Mouse (Mus musculus) CH12.LX (cell line): ENCODE results near the gene Irf3. TPM values are rescaled to one million over a fixed set of nuclear protein-coding genes. Genes with fewer than 3 reads are reported as not detected.
A peak's percentile ranks its signal among the peaks of the same experiment; 100 is the strongest.

Experiments used
- DNase-seq: peaks from one replicate; pipeline ENCODE4 v3.0.0-alpha.2; 2013; ENCODE audit errors: extremely low read depth
- H3K27ac ChIP-seq: 2 replicates; pipeline ENCODE4 v1.5.1; 2012; ENCODE audit warnings: low read depth, mild to moderate bottlenecking, control low read depth, moderate library complexity; ENCODE audit not compliant: insufficient read depth
- H3K27me3 ChIP-seq: replicated peaks from 2 replicates; pipeline ENCODE3; 2012; ENCODE audit warnings: inconsistent platforms
- H3K36me3 ChIP-seq, 2 experiments: replicated peaks in 1 of 2; 2 replicates each; pipeline versions ENCODE3 to v1.6.1; 2012; ENCODE audit warnings: inconsistent platforms in 1 of 2, low read length in 1 of 2, mild to moderate bottlenecking in 1 of 2, mixed read lengths in 1 of 2, moderate library complexity in 1 of 2; ENCODE audit not compliant: control insufficient read depth in 1 of 2, insufficient read depth in 1 of 2
- H3K4me1 ChIP-seq, 2 experiments: 2 replicates each; pipeline ENCODE4 v1.6.1; 2012; ENCODE audit warnings: inconsistent platforms in 1 of 2, moderate library complexity in 1 of 2; ENCODE audit not compliant: insufficient read depth in 2 of 2, control insufficient read depth in 1 of 2
- H3K4me2 ChIP-seq: 2 replicates; pipeline ENCODE4 v1.6.1; 2012; ENCODE audit warnings: low read depth, mild to moderate bottlenecking, control low read depth; ENCODE audit not compliant: poor library complexity, insufficient read depth, severe bottlenecking
- H3K4me3 ChIP-seq, 3 experiments: fragments of 150-350 bp in 1 of 3; sonication (generic) in 1 of 3; replicated peaks in 1 of 3; 2 replicates each; pipeline versions ENCODE3 to v1.5.1; 2011 to 2012; ENCODE audit warnings: low read depth in 2 of 3, low read length in 2 of 3, mild to moderate bottlenecking in 2 of 3, moderate library complexity in 2 of 3, control low read depth in 1 of 3, improper control_type of control experiment in 1 of 3, inconsistent platforms in 1 of 3, mixed read lengths in 1 of 3; ENCODE audit not compliant: poor library complexity in 1 of 3
- H3K79me2 ChIP-seq: replicated peaks from 2 replicates; pipeline ENCODE4 v1.6.1; 2012; ENCODE audit warnings: mild to moderate bottlenecking, moderate library complexity; ENCODE audit not compliant: control insufficient read depth, poor library complexity, insufficient read depth, severe bottlenecking; ENCODE audit errors: extremely low read depth
- H3K9ac ChIP-seq: 2 replicates; pipeline ENCODE4 v1.6.1; 2012; ENCODE audit warnings: low read depth, mild to moderate bottlenecking, control low read depth, moderate library complexity; ENCODE audit not compliant: insufficient read depth
- H3K9me3 ChIP-seq: replicated peaks from 2 replicates; pipeline ENCODE3; 2012; ENCODE audit warnings: low read length, inconsistent platforms, mixed read lengths
- CHD1 ChIP-seq: IDR thresholded peaks from 2 replicates; pipeline ENCODE4 v1.6.1; 2012; ENCODE audit warnings: low read depth, low read length, improper control_type of control experiment, inconsistent platforms
- CTCF ChIP-seq, 2 experiments: IDR thresholded peaks in 1 of 2; conservative IDR thresholded peaks in 1 of 2; 2 replicates each; pipeline ENCODE4 v1.5.1; 2011 to 2012; ENCODE audit warnings: low read depth in 2 of 2, low read length in 2 of 2, improper control_type of control experiment in 1 of 2, inconsistent platforms in 1 of 2, mild to moderate bottlenecking in 1 of 2, moderate library complexity in 1 of 2
- E2F4 ChIP-seq: IDR thresholded peaks from 2 replicates; pipeline ENCODE4 v1.6.1; 2011; ENCODE audit warnings: low read depth, low read length, improper control_type of control experiment; ENCODE audit not compliant: insufficient replicate concordance
- ELF1 ChIP-seq: IDR thresholded peaks from 2 replicates; pipeline ENCODE4 v1.6.1; 2014; ENCODE audit warnings: low read depth, mild to moderate bottlenecking, inconsistent platforms, low read length, improper control_type of control experiment
- EP300 ChIP-seq: IDR thresholded peaks from 2 replicates; pipeline ENCODE4 v1.6.1; 2011; ENCODE audit warnings: low read length, improper control_type of control experiment
- GABPA ChIP-seq: IDR thresholded peaks from 2 replicates; pipeline ENCODE4 v1.6.1; 2012; ENCODE audit warnings: low read depth, low read length, improper control_type of control experiment, inconsistent platforms; ENCODE audit not compliant: insufficient replicate concordance
- IRF4 ChIP-seq: IDR thresholded peaks from 2 replicates; pipeline ENCODE4 v1.6.1; 2014; ENCODE audit warnings: low read depth, mild to moderate bottlenecking, inconsistent platforms, low read length, improper control_type of control experiment
- JUN ChIP-seq: IDR thresholded peaks from 2 replicates; pipeline ENCODE4 v1.6.1; 2011; ENCODE audit warnings: low read depth, mild to moderate bottlenecking, low read length, improper control_type of control experiment, moderate library complexity; ENCODE audit not compliant: insufficient read depth
- JUND ChIP-seq: conservative IDR thresholded peaks from 2 replicates; pipeline ENCODE4 v1.6.1; 2011; ENCODE audit warnings: low read depth, low read length, improper control_type of control experiment
- MAZ ChIP-seq: IDR thresholded peaks from 2 replicates; pipeline ENCODE4 v1.6.1; 2012; ENCODE audit warnings: low read depth, mild to moderate bottlenecking, inconsistent platforms, low read length, improper control_type of control experiment, moderate library complexity
- MEF2A ChIP-seq: IDR thresholded peaks from 2 replicates; pipeline ENCODE4 v1.6.1; 2014; ENCODE audit warnings: low read depth, mild to moderate bottlenecking, inconsistent platforms, low read length, improper control_type of control experiment, borderline replicate concordance
- MYC ChIP-seq: IDR thresholded peaks from 2 replicates; pipeline ENCODE4 v1.6.1; 2011; ENCODE audit warnings: low read depth, mild to moderate bottlenecking, improper control_type of control experiment, low read length
- NRF1 ChIP-seq: IDR thresholded peaks from 2 replicates; pipeline ENCODE4 v1.6.1; 2014; ENCODE audit warnings: low read depth, mild to moderate bottlenecking, inconsistent platforms, low read length, improper control_type of control experiment, moderate library complexity
- PAX5 ChIP-seq: IDR thresholded peaks from 2 replicates; pipeline ENCODE4 v1.6.1; 2012; ENCODE audit warnings: low read length, inconsistent platforms, mixed read lengths
- POLR2A ChIP-seq: IDR thresholded peaks from 2 replicates; pipeline ENCODE4 v1.6.1; 2011; ENCODE audit warnings: low read depth, mild to moderate bottlenecking, improper control_type of control experiment, low read length
- RAD21 ChIP-seq: IDR thresholded peaks from 2 replicates; pipeline ENCODE4 v1.6.1; 2011; ENCODE audit warnings: low read depth, mild to moderate bottlenecking, low read length, improper control_type of control experiment, moderate library complexity
- RCOR1 ChIP-seq: conservative IDR thresholded peaks from 2 replicates; pipeline ENCODE4 v1.6.1; 2012; ENCODE audit warnings: low read depth, mild to moderate bottlenecking, inconsistent platforms, low read length, improper control_type of control experiment
- SIN3A ChIP-seq: IDR thresholded peaks from 2 replicates; pipeline ENCODE4 v1.6.1; 2012; ENCODE audit warnings: low read length, improper control_type of control experiment, inconsistent platforms
- SMC3 ChIP-seq: IDR thresholded peaks from 2 replicates; pipeline ENCODE4 v1.6.1; 2011; ENCODE audit warnings: low read depth, low read length, improper control_type of control experiment
- TBP ChIP-seq: conservative IDR thresholded peaks from 2 replicates; pipeline ENCODE4 v1.6.1; 2011; ENCODE audit warnings: low read depth, low read length, improper control_type of control experiment
- TCF12 ChIP-seq: IDR thresholded peaks from 2 replicates; pipeline ENCODE4 v1.6.1; 2014; ENCODE audit warnings: low read depth, mild to moderate bottlenecking, inconsistent platforms, low read length, improper control_type of control experiment
- UBTF ChIP-seq: IDR thresholded peaks from 2 replicates; pipeline ENCODE4 v1.6.1; 2012; ENCODE audit warnings: low read depth, mild to moderate bottlenecking, inconsistent platforms, low read length, improper control_type of control experiment, moderate library complexity
- ZKSCAN1 ChIP-seq: IDR thresholded peaks from 2 replicates; pipeline ENCODE4 v1.6.1; 2012; ENCODE audit warnings: low read depth, inconsistent platforms, low read length, improper control_type of control experiment, borderline replicate concordance
- ZNF384 ChIP-seq: IDR thresholded peaks from 2 replicates; pipeline ENCODE4 v1.6.1; 2012; ENCODE audit warnings: low read depth, low read length, improper control_type of control experiment, inconsistent platforms
- dilution Hi-C: fragments of 300-500 bp; cut with MboI; formaldehyde crosslinking; loops from 2 replicates; pipeline ENCODE4 v1.14.3; 2020; ENCODE audit warnings: low sequenced_read_pairs; ENCODE audit not compliant: extremely low pct_unique_long_range_greater_than_20kb, extremely low pct_ligation_motif_present
- in situ Hi-C: fragments of 300-500 bp; cut with MboI; formaldehyde crosslinking; loops from 3 replicates; pipeline ENCODE4 v1.14.3; 2019; ENCODE audit warnings: low sequenced_read_pairs, low pct_ligation_motif_present, low pct_unique_long_range_greater_than_20kb, mixed read lengths
- polyA plus RNA-seq: library from polyadenylated mRNA; unstranded; fragments of >175 nt; gene quantifications from 2 replicates; pipeline ENCODE4 v1.2.1, GENCODE M21; 2012; ENCODE audit warnings: low read depth; ENCODE audit not compliant: insufficient read length
- total RNA-seq, 2 experiments: library from RNA; depleted of rRNA; stranded (reverse); fragments of 300-350 nt in 1 of 2; fragments of >200 nt in 1 of 2; gene quantifications; 2 replicates each; pipeline ENCODE4 v1.2.3; 2012 to 2014

Irf3 gene
- total and polyA plus RNA-seq, 3 experiments = 33.5 to 79.7 (median 56.5) TPM

DNA sequence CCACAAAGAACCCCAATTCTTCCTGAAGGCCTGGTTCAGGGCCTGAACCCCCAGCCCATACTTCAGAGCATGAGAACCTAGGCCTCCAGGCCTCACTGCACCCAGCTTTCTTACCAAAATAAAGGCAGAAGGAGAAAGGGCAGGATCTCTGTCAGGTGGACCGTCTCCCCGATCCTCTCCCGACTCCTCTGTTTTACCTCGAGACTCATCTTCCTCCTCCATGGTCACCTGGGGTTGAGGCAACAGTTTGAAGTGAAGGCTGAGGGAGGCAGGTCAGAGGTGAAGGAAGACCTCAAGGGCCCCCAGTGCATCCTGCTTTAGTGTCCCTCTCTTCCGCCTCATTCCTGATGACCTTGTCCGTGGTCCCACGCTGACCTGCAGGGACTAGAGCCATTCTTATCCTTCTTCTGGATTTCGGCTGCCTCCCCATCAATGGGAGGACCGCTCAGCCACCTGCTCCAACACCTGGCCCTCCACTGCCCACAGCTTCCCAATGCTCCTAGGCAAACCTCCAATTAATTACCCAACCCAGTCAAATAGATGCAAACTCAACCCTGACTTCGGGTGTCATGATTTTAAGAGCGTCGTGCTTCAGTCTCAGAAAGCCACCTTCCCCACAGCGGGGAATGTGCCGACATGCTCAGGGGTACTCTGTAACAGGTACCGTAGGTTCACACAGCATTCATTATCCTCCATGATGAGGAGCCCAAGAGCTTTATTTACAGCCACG is 16.1 kb downstream of the Irf3 start:
- Histone ChIP-seq H3K79me2 (peaks cover 18% of the 10 kb centered on the region), H3K27me3 (no peaks in the 10 kb centered on the region), H3K4me1 (peaks cover 0 to 23% of the 10 kb centered on the region in 2 experiments; a peak in 2 of 4 replicates), H3K9ac (no peak overlapping the region), H3K9me3 (no peaks in the 10 kb centered on the region), H3K36me3 (peaks cover 46 to 54% of the 10 kb centered on the region in 2 experiments), H3K4me3 (no peak overlapping the region), H3K4me2 (no peak overlapping the region), H3K27ac (no peak overlapping the region)
- in situ Hi-C loops = no loop called here
- DNase-seq = no peak
- dilution Hi-C loops = no loop called here
- no peak for TF ChIP-seq CHD1
- no peak for TF ChIP-seq NRF1
- TF ChIP-seq RAD21 = no peak
- no peak for TF ChIP-seq E2F4
- no peak for TF ChIP-seq SMC3
- no peak for TF ChIP-seq GABPA
- no peak for TF ChIP-seq TCF12
- no peak for TF ChIP-seq UBTF
- no peak for TF ChIP-seq JUND
- TF ChIP-seq MEF2A = no peak
- no peak for TF ChIP-seq IRF4
- TF ChIP-seq ZKSCAN1 = no peak
- no peak for TF ChIP-seq POLR2A
- TF ChIP-seq CTCF (conservative IDR thresholded peaks at IDR 0.05 in 1 of 2, IDR thresholded peaks at IDR 0.05 in 1 of 2; ENCODE audit: low read depth in 2 of 2, low read length in 2 of 2) = no peak
- no peak for TF ChIP-seq SIN3A
- no peak for TF ChIP-seq PAX5

DNA sequence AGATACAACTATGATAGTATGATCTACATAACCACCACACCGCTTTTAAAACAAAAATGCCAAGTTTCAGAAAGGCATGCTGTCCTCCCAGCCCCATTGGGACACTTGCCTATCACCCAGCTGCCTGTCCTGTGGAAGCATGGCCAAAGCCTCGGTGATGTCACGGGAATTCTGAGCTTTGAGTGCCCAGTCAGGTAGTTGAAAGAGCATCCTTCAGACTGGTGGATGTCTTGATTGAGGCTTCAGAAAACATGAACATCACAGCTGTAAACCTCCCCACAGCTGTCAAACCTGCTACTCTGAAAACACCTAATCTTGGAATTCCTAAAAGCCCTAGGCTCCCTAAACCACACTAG is 16.6 kb downstream of the Irf3 start:
- peaks cover 41 to 48% of the 10 kb centered on the region in 2 experiments for H3K36me3 ChIP-seq
- no peak overlapping the region for H3K9ac ChIP-seq
- H3K79me2 ChIP-seq = peaks cover 18% of the 10 kb centered on the region
- H3K4me2 ChIP-seq = 0 out of 2 replicates have a peak overlapping the region, but pooled peaks have one; percentile 10
- H3K27me3 ChIP-seq = no peaks in the 10 kb centered on the region
- no peak overlapping the region for H3K4me3 ChIP-seq
- dilution Hi-C loops (no loop called here), in situ Hi-C loops (no loop called here)
- TF ChIP-seq TCF12 (no peak), JUND (no peak), EP300 (no peak), MEF2A (no peak), RCOR1 (no peak), E2F4 (no peak), JUN (no peak), MYC (no peak), NRF1 (no peak), PAX5 (no peak), ZNF384 (no peak), SIN3A (no peak), MAZ (no peak), ELF1 (no peak), TBP (no peak)
- no peaks in the 10 kb centered on the region for H3K9me3 ChIP-seq
- H3K4me1 ChIP-seq = peaks cover 0 to 28% of the 10 kb centered on the region in 2 experiments; a peak in 2 of 4 replicates
- no peak overlapping the region for H3K27ac ChIP-seq
- no peak for DNase-seq
